Mouse (Mus musculus) cerebellum, adult 18-20 months (tissue): ENCODE results near the gene Wfikkn2.

Experiments used
- DNase-seq, 2 experiments: peaks; one replicate each; pipeline ENCODE4 v3.0.0; 2021

Gene Wfikkn2

DNA sequence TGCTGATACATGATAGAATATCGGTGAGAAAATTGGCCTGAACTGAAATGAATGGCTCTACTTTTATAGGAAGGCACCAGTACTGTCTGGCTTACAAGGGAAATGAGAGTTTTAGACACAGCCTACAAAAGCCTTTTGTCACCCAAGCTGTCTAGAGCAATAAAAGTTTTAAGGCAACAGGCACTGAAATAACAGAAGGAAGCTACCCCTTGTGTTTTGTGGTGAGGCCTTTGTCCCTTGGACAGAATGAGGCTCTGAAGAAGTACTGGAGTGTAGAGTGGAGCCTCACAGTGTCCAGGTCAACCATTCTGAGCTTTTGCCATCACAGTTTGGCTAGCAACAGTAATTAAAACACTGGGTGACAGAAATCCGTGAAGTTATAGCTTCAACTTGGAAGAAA, 29.6 kb downstream of the Wfikkn2 start:
- no peak for DNase-seq

DNA sequence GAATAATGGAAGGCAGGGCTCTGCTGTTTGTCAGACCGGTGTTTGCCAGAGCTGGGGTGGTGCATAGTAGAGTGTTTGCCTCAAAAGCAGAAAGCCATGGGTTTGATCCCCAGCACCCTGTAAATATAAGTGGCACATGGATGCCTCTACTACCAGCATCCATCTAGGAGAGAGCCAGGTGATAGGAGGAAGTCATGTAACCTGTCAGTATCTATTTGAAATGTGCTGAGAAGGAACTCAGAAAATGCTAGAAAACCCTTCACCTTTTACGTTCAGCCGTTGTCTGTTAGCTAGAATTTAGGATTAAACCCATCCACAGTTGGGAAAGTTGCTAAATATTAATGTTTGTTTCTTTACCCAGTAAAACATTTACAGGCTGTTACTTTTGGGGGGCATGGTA, 30.2 kb downstream of the Wfikkn2 start:
- DNase-seq: no peak

DNA sequence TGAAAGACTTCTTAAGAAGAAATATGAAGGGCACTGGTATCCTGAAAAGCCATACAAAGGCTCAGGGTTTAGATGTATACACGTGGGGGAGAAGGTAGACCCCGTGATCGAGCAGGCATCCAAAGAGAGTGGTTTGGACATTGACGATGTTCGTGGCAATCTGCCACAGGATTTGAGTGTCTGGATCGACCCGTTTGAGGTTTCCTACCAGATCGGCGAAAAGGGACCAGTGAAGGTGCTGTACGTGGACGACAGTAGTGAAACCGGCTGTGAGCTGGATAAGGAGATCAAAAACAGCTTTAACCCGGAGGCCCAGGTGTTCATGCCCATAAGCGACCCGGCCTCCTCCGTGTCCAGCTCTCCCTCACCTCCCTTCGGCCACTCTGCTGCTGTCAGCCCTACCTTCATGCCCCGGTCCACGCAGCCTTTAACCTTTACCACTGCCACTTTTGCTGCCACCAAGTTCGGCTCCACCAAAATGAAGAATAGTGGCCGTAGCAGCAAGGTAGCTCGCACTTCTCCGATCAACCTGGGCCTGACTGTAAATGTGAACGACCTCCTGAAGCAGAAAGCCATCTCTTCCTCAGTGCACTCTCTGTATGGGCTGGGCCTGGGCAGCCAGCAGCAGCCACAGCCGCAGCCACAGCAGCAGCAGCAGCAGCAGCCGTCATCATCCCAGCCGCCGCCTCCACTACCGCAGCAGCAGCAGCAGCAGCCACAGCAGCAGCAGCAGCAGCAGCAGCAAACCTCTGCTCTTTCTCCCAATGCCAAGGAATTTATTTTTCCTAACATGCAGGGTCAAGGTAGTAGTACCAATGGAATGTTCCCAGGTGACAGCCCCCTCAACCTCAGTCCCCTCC, 31.8 kb downstream of the Wfikkn2 start:
- DNase-seq: peak; percentile 54 to 61

DNA sequence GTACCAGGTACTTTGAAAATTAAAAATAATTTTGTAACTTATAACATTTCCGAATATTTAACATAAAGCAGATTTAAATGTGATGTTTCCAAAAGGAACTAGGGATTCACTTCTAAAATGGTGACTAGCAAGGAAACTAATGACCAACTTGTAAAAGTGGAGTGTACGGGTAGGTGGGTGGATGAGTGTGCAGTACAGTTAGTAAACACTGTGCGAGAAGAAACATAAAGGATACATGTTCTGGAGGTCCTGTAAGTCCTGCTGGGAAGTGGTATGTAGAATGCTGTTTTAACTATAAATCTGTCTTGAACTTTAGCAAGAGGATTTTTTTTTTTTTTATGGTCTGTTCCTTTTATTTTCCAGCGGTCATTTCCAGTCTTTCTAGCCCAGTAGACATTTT, 32.8 kb downstream of the Wfikkn2 start:
- DNase-seq: no peak

DNA sequence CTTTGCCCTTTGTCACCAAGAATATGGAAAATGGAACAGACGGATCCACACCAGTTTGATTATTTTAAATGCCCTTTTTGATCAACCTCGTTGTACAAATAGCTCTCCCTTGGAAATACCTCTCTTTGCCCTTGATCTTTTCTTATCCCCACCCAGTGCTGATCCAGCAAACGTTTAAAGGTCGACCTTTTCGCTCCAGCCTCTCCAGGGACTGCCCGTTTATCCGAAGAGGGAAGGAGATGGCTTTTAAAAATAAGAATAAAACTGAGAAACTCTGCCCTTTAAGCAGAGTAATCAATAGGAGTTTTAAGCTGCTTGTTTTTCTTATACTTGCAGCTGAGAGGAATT, 33.3 kb downstream of the Wfikkn2 start:
- no peak for DNase-seq

DNA sequence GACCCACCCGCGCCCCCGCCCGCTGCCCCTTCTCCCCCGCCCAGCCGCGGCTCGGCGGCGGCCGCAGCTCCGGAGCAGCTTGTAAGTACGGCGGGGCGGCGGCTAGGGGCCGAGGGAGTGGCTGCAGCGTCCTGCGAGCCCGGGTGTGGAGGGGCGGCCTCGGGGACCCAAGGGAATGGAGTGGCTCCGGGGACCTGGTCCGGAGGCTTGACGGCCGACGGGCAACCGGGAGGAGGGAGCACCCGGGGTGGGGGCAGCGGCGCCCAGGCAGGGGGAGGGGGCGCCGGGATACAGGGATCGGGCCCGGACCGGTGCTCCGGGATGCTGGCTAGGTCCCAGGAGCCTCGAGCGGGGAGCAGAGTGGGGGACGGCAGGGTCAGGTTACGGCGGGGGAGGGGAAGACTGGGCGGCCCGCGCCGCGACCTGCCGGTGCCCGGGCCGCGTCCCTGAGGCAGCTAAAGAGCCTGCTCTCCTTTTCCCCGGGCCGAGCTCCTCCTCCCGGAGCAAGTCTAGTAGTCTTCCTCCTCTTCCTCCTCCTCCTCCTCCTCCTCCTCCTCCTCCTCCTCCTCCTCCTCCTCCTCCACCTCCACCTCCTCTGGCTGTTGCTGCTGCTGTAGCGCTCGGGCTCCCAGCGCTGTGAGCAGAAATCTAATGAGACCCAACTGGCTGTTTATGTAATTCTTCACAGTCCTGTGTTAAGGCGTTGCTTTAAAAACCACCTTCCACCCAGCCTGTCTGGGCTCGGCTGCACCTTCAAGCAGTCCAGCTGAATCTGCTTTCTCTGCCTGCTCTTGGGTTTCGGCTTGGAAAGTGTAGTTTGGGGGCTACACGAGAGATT, 33.9 kb downstream of the Wfikkn2 start:
- DNase-seq: peak; percentile 75 to 82

DNA sequence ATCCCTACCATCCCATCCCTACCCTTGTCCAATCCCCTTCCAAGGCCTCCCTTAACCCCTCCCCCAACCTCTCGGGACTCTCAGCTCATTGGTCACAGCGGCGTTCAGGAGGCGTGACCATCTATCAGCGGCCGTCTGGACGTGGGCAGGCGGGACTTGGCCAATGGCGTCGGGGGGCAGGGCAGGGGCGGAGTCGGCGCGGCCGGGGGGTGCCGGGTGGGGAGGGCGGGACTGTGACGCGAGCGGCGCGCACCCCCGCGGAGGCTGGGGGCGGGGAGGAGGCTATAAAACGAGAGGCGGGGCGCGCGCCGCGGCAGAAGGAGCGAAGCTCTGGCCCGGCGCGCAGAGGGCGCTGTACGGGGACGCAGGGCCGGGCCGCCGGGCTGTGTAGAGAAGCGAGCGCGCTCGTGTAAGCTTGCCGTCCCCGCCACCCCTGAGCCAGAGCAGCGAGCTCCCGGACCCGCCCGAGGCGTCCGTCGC, 34.6 kb downstream of the Wfikkn2 start, which contains the start of gene Tob1:
Gene Tob1, plus strand, starts transcription at position 331 of the 480 bp plus-strand sequence.
- peak; percentile 96 to 99 for DNase-seq

DNA sequence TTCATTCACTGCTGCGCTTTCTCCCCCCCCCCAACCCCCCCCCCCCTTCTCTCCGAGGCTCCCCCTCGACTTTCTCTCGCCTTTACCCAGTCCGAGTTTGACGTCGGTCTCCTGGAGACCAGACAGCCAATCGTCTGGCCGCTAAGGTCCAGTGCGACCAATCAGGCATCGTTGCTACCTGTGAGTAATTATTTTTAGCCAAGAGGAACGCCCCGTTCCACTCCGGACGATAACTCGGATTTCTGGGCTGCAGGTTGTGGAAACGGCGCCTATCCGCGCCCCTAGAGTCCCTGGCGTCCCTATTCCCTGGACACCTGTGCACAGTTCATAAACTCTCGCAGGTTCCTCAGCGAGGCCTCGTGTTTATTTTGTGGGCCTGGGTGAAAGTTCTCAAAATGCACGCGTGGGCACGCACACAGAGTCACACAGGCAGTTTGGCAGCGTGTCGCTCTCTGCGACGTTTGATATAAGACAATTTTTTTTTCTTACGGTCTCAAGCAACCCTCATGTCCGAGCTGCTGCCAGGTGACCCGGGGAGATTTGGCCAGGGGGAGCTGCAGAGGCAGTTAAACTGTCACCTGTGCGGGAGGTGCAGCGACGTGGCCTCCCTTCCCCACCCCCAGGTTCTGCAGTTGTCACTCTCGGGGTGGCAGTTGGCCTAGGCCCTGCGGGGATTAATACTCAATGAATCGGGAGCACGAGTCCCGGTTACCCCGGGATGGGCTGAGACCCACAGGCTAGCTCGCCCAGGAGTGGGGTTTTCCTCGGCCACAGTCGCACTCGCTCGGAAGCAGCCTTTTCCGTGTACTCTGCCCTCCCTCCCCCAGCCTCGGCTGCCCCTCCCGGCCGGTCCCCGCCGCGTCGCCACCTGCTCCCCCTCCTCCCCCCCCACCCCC, 35.4 kb downstream of the Wfikkn2 start:
- peak; percentile 90 to 97 for DNase-seq

DNA sequence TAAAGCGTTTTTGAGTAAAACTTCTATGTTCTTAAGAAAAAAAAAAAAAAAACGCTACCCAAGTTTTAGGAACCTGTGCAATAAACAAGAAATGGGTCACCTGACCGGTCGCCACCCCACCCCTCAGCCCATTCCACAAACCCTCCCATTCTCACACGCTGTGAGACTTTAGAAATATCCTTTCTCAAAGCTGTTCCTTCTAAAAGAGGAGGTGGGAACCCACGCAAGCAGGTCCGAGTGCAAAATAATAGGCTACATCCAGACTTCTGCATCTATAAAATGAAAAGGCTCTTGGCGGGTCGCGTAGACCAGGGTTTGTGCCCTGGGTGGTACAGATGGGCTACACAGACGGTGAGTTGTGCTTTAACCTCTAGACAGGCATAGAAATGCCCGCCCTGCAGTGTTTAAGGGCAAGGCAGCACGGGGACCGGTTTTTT, 36.1 kb downstream of the Wfikkn2 start:
- DNase-seq: no peak

DNA sequence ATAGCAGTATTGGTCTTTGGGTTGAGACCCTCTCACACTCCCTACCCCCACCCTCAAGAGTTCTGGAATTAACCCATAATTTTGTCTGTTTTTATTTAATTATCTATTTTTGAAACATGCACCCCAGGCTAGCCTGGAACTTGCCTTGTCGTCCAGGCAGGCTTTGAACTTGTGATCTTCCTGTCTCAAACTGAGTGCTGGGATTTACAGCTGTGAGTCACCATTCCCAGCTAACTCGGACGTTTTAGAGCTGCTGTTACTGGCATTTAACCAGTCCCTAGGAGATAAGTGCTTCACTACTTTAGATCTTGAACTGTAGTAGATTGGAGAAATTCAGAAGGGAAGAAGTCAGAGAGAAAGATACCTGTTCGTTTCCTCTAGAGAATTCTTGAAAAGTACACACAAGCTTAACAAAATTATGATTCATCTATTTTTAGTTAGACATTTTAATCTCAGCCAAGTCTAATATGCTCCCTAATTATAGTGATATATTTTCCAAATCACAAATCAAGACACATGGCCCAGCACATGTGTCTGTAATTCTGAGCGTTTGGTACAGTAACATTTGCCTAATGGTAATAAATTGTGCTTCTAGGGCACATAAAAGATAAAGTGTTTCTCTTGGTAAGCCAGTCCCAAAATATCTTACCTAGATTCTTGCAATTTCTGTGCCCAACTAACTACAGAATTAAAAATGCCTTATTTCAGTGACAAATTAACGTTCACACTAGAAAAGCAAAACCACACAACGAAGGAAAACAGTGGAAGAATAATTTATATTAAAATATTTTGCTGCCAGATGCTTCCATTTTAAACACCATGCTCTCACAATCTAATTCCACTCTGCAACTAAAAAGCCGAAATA, 36.8 kb downstream of the Wfikkn2 start:
- peak in 1 of 2 experiments; percentile 25 for DNase-seq

DNA sequence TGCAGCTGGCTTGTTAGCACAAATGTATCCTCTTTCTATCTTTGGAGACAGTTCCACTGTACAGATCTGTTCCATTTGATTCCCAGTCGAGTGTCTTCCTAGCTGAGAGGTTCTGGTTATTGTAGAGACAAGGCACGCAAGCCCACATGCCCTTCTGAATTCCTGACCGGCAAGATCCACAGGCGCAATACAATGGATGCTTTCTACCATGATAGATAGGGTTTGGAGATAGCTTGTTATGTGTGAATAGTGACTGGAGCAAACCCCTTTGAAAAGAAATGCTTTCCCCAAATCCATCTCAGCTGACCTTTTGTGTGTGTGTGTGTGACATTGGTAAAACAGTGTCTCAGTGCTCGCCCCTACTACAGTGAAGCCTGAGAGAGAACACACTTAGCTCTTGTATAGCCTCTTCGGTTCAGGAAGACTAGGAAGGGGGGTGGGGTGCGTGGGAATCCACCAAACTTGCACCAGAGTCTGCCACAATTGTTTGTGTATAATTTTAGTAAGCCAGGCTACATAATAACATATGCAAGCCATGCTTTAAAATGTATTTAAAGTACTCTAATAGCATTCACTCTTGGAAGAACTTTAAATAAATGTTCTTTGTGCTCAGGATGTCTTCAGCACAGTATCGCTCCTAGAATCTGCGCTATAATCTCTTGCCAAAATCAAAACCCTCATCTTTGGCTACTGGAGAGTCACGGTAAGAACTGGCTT, 39.2 kb downstream of the Wfikkn2 start:
- no peak for DNase-seq

DNA sequence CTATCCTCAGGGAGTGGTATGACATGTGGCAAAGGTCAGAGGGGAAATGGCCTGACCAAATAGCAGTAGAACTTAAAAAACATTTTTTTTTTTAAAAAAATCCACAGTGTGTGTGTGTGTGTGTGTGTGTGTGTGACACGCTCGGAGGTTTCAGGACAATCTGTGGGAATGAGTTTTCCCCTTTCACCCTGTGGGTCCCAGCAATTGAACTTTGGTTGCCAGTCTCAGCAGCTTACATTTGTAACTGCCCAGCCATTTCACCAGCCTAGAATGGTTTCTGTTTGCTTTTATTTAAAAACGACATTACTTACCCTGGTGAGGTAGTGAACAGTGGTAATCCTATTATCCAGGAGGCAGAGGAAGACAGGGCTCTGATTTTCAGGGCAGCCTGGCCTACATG, 42.7 kb downstream of the Wfikkn2 start:
- no peak for DNase-seq

DNA sequence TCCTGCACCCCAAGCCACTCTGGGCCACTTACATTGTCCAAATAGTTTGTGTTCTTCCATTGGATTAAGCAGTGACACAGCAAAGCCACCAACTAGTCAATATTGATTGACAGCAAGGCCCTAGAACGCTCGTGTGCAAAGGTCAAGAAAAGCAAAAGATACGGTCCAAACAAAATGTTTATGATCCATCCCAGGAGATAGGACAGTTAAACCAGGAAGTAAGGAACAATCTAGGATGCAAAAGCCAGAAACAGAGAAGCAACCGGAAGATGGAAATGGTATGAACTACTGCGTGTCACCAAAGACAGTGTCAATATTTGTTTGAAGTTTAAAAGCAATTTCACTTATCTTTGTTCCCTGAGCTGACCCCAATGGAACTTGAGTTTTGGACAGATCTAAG, 43.7 kb downstream of the Wfikkn2 start:
- DNase-seq: no peak

DNA sequence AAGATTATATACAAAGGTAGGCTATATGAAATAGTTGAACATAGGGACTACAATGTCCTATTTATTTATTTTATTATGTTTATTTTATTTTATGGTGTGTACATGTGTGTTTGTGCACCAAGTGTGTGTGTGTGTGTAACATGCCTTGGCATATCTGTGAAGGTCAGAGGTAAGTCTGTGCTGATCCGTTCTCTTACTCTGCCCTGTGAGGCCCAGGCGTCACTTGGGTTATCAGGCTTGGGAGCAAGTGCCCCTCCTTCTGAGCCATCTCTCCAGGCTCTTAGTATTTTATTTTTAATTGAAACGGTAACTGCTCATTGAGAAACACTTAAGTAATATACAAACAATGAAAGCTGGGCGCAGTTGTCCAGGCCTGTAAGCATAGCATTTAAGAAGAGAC, 45.4 kb downstream of the Wfikkn2 start:
- no peak for DNase-seq

DNA sequence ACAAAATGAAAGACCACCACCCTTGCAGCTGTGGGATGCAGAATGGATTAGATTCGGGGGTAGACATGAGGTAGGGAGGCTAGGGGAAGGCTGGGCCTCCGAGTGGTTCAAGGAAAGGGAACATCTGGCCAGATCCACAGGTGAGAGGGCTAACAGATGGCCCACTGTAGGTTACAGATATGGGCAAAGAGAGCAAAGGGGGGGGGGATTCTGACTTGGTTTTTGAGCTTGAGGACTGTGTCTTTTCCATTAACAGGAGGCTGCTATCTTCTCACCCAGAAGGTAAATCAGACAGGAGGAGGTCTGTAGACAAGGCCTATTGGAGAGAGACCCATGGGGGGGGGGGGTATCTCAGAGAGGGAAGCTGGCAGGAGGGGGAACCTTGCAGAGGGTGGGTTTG, 46.0 kb downstream of the Wfikkn2 start:
- DNase-seq: no peak

DNA sequence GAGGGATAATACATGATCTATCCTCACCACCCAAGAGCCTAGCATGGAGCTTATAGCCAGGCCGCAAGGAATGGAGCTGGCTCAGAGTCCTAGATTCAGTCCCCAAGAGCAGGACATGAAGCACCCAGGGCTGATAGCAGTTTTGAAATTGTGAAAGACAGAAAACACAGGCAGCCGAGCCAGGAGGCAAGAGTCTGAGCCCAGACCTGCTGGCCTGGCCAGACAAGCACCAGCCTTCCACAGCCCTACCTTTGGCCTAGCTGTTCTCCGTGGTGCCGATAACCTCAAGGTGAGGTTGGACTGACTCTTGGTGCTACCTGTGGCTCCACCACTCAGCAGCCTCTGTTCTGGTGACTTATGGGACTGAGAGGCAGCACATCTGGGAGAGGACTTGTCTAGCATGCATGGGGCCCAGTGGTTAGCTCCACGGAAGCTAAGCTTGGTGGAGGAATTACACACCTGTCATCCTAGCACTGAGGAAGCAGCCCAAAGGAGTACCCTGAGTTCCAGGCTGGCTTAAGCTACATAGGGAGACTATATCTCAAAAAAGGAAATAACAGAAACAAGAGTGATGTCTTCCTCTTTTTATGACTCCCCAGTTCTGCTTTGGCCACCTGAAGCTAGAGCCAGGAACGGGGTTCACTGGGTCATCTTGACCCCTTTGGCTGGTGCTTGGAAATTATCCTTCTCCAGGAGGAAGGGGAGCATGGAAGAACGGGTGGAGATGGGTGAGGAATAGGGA, 47.2 kb downstream of the Wfikkn2 start:
- no peak for DNase-seq

DNA sequence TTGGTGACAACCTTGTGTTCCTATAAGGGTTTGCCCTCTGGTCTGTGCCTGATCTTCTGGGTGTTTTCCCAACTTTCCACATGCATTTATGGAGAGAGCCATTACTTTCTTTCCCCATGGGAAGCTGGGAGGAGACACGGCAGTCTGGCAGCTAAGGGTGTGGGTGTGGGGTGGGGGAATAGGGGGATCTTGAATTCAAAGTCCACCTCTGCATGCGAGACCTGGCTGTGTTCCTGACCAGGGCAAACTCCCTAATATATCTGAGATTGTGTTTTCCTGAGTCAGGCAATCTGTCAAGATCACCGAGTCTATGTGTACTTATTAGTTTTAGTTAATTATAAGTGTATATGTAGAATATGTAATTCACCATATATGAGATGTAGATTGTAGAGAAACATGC, 49.5 kb downstream of the Wfikkn2 start:
- DNase-seq: no peak

DNA sequence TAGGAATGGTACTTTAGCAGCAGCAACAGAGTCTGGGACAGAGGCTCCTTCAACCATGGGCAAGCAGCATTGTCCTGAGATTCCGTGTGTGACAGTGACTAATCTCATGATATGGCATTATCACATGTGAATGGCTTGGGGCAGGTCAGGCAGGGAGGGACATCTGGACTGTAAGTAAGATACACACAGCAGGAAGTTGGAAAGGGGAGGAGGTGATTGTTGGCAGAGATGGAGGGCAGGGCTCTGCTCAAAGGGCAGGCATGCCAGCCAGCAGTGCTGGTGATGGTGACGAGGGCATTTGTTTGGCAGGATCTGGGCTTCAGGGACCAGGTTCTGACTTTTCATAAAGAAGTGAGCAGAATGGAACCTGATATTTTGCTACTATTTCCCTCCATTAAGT, 52.7 kb downstream of the Wfikkn2 start:
- DNase-seq: no peak

DNA sequence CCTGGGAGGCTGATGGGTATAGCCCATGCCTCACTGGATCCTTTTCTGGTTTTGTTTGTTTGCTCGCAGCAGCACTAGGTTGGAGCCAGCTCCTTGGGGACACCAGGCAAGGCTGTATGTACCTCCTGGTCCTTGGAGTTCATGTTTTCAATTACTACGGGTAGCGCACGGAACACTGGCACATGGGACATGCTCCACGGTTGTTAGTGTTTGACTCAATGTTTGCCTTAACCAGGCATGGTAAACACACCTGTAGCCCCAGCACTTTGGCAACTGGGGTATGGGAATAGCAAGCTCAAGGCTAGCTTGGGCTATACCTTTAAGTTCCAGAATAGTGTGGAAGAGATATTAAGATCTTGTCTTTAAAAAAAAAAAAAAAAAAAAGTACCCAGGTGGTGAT, 55.1 kb downstream of the Wfikkn2 start:
- no peak for DNase-seq

DNA sequence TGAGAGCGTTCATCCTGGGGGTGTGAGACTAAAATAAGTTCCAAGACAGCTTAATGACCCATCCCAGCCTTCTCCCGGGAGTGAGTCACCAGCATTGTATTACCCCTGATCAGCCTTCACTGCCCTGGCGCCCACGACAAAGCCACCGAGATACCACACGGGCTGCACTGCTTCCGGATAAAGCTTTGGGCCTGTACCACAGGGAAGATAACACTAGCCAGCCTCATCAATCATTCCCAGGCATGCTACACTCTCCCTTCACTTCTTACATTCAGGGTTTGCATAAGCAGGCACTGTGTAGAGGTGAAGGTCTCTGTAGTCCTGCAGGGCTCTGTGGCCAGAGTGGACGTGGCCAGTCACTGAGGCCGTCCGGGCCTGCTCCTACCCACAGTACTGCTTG, 56.2 kb downstream of the Wfikkn2 start:
- DNase-seq: no peak
